Mouse (Mus musculus): ENCODE results near the gene Tmem212.

Gene Tmem212

GRCm38 (mm10) chr3:27843266-27843665 is 52.9 kb downstream of the Tmem212 start:
- no peak for DNase-seq (ENCODE audit: low spot score in 2 of 2)

- no peak for DNase-seq (ENCODE audit: low spot score in 2 of 2)
Measured at GRCm38 (mm10) chr3:27842856-27843255, 53.3 kb downstream of the Tmem212 start.

- DNase-seq (ENCODE audit: low spot score in 2 of 2) = no peak
Measured at GRCm38 (mm10) chr3:27840311-27840710, 55.9 kb downstream of the Tmem212 start.

GRCm38 (mm10) chr3:27839795-27840194 is 56.4 kb downstream of the Tmem212 start:
- no peak for DNase-seq (ENCODE audit: low spot score in 2 of 2)

DNA sequence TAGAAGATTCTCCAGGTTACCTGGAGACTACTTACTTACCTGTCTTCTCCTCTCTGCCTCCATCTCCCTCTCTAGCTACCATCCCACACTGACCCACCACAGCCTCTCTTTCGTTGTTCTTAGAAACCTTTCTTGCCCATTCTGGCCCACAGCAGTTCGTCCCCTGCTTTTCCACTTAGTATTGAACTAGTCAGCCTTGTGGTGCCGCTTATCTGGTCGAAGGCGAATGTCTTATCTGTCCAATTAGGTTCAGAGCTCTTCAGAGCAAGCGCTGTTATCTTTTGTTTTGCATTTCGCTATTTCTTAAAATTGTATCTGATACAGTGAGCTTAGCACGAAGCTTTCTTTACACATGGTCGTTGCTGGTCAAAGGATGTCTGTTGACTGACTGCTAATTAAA is 56.9 kb downstream of the Tmem212 start:
- DNase-seq (ENCODE audit: low spot score in 2 of 2) = no peak

GRCm38 (mm10) chr3:27836297-27836696 is 59.9 kb downstream of the Tmem212 start:
- DNase-seq (ENCODE audit: low spot score in 2 of 2) = no peak

DNA sequence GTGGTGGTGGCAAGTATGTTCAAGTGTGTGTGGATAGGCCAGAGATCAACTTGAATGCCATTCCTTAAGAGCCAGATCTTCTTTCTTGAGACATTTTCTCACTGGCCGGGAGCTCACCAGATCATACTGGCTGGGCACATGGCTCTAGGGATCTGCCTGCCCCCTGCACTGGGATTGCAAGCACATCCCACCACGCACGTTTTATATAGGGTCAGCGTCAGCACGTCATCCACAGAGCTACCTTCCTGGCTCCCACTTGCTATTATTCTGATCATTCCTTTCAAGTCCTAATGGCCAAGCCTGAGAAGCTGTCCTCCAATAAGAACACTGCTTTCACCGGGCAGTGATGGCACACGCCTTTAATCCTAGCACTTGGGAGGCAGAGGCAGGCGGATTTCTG is 60.4 kb downstream of the Tmem212 start:
- no peak for DNase-seq (ENCODE audit: low spot score in 2 of 2)

- DNase-seq (ENCODE audit: low spot score in 2 of 2) = no peak
Measured at GRCm38 (mm10) chr3:27828755-27829154, 67.4 kb downstream of the Tmem212 start.

- DNase-seq (ENCODE audit: low spot score in 2 of 2) = no peak
Measured at GRCm38 (mm10) chr3:27827236-27827635, 68.9 kb downstream of the Tmem212 start.

DNA sequence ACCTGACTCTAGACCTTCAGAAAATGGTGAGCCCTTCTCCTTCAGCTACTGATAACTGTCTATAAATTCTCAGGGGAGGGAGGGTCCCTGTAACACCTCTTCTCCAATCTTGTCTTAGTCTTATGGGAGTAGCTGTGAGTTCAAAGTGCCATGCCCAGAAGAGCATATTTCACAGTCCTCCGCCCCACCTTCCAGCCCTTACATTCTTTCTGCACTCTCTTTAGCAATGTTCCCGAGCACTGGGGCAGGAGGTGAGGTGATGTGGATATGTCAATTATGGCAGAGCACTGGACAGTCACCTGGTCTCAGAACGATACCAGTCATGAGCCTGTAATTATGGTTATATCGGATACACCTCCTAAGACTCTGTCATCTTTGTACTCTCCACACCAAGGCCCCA is 70.2 kb downstream of the Tmem212 start:
- no peak for DNase-seq (ENCODE audit: low spot score in 2 of 2)

Measured in spleen, postnatal 36 days (tissue).